Mouse (Mus musculus) hindbrain, embryonic 12.5 days (tissue): ENCODE results near the gene Prss8. TPM values are rescaled to one million over a fixed set of nuclear protein-coding genes. Genes with fewer than 3 reads are reported as not detected.

Source experiments
- ATAC-seq: fragments of 200-750 bp; cut with Nextera tagmentation; 2 replicates; pipeline ENCODE4 v1.8.0; 2017; ENCODE audit warnings: moderate TSS enrichment; ENCODE audit not compliant: low FRiP score
- H3K27ac ChIP-seq: fragments of 300-500 bp; sonication (generic); 2 replicates; pipeline ENCODE4 v1.5.1; 2016; ENCODE audit warnings: mild to moderate bottlenecking
- H3K27me3 ChIP-seq: fragments of 300-500 bp; sonication (generic); 2 replicates; pipeline ENCODE4 v1.6.1; 2016; ENCODE audit warnings: mild to moderate bottlenecking
- H3K36me3 ChIP-seq: fragments of 300-500 bp; sonication (generic); 2 replicates; pipeline ENCODE4 v1.6.1; 2016; ENCODE audit warnings: mild to moderate bottlenecking
- H3K4me1 ChIP-seq: fragments of 300-500 bp; sonication (generic); 2 replicates; pipeline ENCODE4 v1.6.1; 2016
- H3K4me2 ChIP-seq: fragments of 300-500 bp; sonication (generic); replicated peaks from 2 replicates; pipeline ENCODE4 v1.6.1; 2016; ENCODE audit warnings: mild to moderate bottlenecking
- H3K4me3 ChIP-seq: fragments of 300-500 bp; sonication (generic); 2 replicates; pipeline ENCODE4 v1.5.1; 2016; ENCODE audit warnings: mild to moderate bottlenecking
- H3K9ac ChIP-seq: fragments of 300-500 bp; sonication (generic); 2 replicates; pipeline ENCODE4 v1.6.1; 2016; ENCODE audit warnings: mild to moderate bottlenecking, moderate library complexity
- H3K9me3 ChIP-seq: fragments of 300-500 bp; sonication (generic); replicated peaks from 2 replicates; pipeline ENCODE4 v1.6.1; 2016; ENCODE audit warnings: mild to moderate bottlenecking
- WGBS: fragments of 180-500 bp; shearing (Covaris S2); methylation state at CpG from one replicate; pipeline ENCODE4 v1.1.7; 2016; 5-methylcytosine and 5-hydroxymethylcytosine counted together
- polyA plus RNA-seq: library from polyadenylated mRNA; unstranded; fragments of >200 nt; fragmentation: Nextera tagmentation; extraction: Ambion mirVana; gene quantifications from 2 replicates; pipeline ENCODE4 v1.2.1, GENCODE M21; 2016

The Prss8 gene
- polyA plus RNA-seq, 1 experiment from 2014 or later = 7.3 TPM

GRCm38 (mm10) chr7:127885951-127886350, 44.0 kb downstream of the Prss8 start:
- 78% methylated on average over 6 of the region's 6 CpGs for WGBS
- Histone ChIP-seq H3K9ac (no peak overlapping the region), H3K4me2 (no peak overlapping the region), H3K36me3 (peaks cover 99% of the 10 kb centered on the region), H3K27me3 (no peaks in the 10 kb centered on the region), H3K4me3 (no peak overlapping the region), H3K4me1 (peaks cover 18% of the 10 kb centered on the region), H3K9me3 (no peaks in the 10 kb centered on the region), H3K27ac (no peak overlapping the region)
- ATAC-seq = no peak

- H3K9me3 ChIP-seq = no peaks in the 10 kb centered on the region
- no peak for ATAC-seq
- peaks cover 29% of the 10 kb centered on the region for H3K4me1 ChIP-seq
- H3K4me2 ChIP-seq = no peak overlapping the region
- H3K9ac ChIP-seq = no peak overlapping the region
- no peak overlapping the region for H3K27ac ChIP-seq
- 88% methylated on average over 12 of the region's 12 CpGs for WGBS
- no peaks in the 10 kb centered on the region for H3K27me3 ChIP-seq
- no peak overlapping the region for H3K4me3 ChIP-seq
- peaks cover 75% of the 10 kb centered on the region for H3K36me3 ChIP-seq
These were observed 49.5 kb downstream of the Prss8 start for GRCm38 (mm10) chr7:127880431-127880830.

- Histone ChIP-seq H3K4me1 (peaks cover 26% of the 10 kb centered on the region), H3K4me2 (no peak overlapping the region), H3K9ac (no peak overlapping the region), H3K36me3 (peaks cover 65% of the 10 kb centered on the region), H3K27me3 (no peaks in the 10 kb centered on the region), H3K4me3 (no peak overlapping the region), H3K9me3 (no peaks in the 10 kb centered on the region), H3K27ac (no peak overlapping the region)
- no peak for ATAC-seq
- WGBS = 96% methylated on average over 9 of the region's 9 CpGs
These were observed 50.6 kb downstream of the Prss8 start for GRCm38 (mm10) chr7:127879301-127879700.

- Histone ChIP-seq H3K36me3 (peaks cover 46% of the 10 kb centered on the region), H3K4me2 (peak within 1 kb of the TSS; percentile 86), H3K9me3 (no peaks in the 10 kb centered on the region), H3K27me3 (no peaks in the 10 kb centered on the region), H3K4me3 (peak within 1 kb of the TSS; percentile 81), H3K9ac (peak within 1 kb of the TSS; percentile 96), H3K27ac (peak within 1 kb of the TSS; percentile 96), H3K4me1 (peaks cover 31% of the 10 kb centered on the region)
- peak; percentile 61 for ATAC-seq
- under 1% methylated on average over 60 of the region's 60 CpGs for WGBS
These were observed 53.2 kb downstream of the Prss8 start, which contains the start of gene Zfp668 for GRCm38 (mm10) chr7:127876467-127877348. Gene Zfp668 (minus strand): TSS chr7:127876828.

GRCm38 (mm10) chr7:127876041-127876466, 53.9 kb downstream of the Prss8 start, which contains the start of gene Zfp646:
Gene Zfp646 (plus strand): TSS chr7:127876221.
- Histone ChIP-seq H3K36me3 (peaks cover 42% of the 10 kb centered on the region), H3K4me1 (peaks cover 31% of the 10 kb centered on the region), H3K27me3 (no peaks in the 10 kb centered on the region), H3K4me3 (peak within 1 kb of the TSS; percentile 81), H3K27ac (peak within 1 kb of the TSS; percentile 96), H3K9me3 (no peaks in the 10 kb centered on the region), H3K4me2 (peak within 1 kb of the TSS; percentile 86), H3K9ac (peak within 1 kb of the TSS; percentile 96)
- under 1% methylated on average over 41 of the region's 41 CpGs for WGBS
- peak; percentile 89 for ATAC-seq

Other genes with a start within 250 kb of the Prss8 start
- 87.4 and 103 TPM in 2 replicates for gene Bcl7c, start 221.2 kb downstream of the Prss8 start, polyA plus RNA-seq
- 10.2 and 12.4 TPM in 2 replicates for gene Ctf1, start 217.4 kb downstream of the Prss8 start, polyA plus RNA-seq
- 0.21 TPM in 1 of 2 replicates, not detected in the other for gene Ctf2, start 197.9 kb downstream of the Prss8 start, polyA plus RNA-seq
- gene Fbxl19, start 185.6 kb downstream of the Prss8 start, polyA plus RNA-seq = 10.7 and 11.4 TPM in 2 replicates
- gene Orai3, start 160.3 kb downstream of the Prss8 start, polyA plus RNA-seq = 9.6 and 10.0 TPM in 2 replicates
- 19.8 and 23.4 TPM in 2 replicates for gene Setd1a, start 153.4 kb downstream of the Prss8 start, polyA plus RNA-seq
- not detected in 2 replicates for gene Gm49388, start 144.5 kb downstream of the Prss8 start, polyA plus RNA-seq
- gene Hsd3b7, start 129.5 kb downstream of the Prss8 start, polyA plus RNA-seq = 8.6 and 8.8 TPM in 2 replicates
- gene Stx4a, start 105.8 kb downstream of the Prss8 start, polyA plus RNA-seq = 28.1 and 32.1 TPM in 2 replicates
- gene Stx1b, start 105.6 kb downstream of the Prss8 start, polyA plus RNA-seq = 20.0 and 20.5 TPM in 2 replicates
- gene Zfp646, start 53.9 kb downstream of the Prss8 start, polyA plus RNA-seq = 19.7 and 20.9 TPM in 2 replicates
- 37.4 and 37.5 TPM in 2 replicates for gene Zfp668, start 53.3 kb downstream of the Prss8 start, polyA plus RNA-seq
- 0.77 and 0.98 TPM in 2 replicates for gene Prss53, start 39.1 kb downstream of the Prss8 start, polyA plus RNA-seq
- not detected in 2 replicates for gene Gm21974, start 34.6 kb downstream of the Prss8 start, polyA plus RNA-seq
- 64.2 and 66.7 TPM in 2 replicates for gene Vkorc1, start 34.5 kb downstream of the Prss8 start, polyA plus RNA-seq
- gene Bckdk, start 26.0 kb downstream of the Prss8 start, polyA plus RNA-seq = 74.4 and 75.1 TPM in 2 replicates
- gene Kat8, start 17.6 kb downstream of the Prss8 start, polyA plus RNA-seq = 49.6 and 50.9 TPM in 2 replicates
- 10.4 and 12.0 TPM in 2 replicates for gene Prss36, start 16.6 kb upstream of the Prss8 start, polyA plus RNA-seq
- 502 and 538 TPM in 2 replicates for gene Fus, start 37.4 kb upstream of the Prss8 start, polyA plus RNA-seq
- 6.4 and 9.4 TPM in 2 replicates for gene Pycard, start 63.8 kb upstream of the Prss8 start, polyA plus RNA-seq
- 0.15 and 0.59 TPM in 2 replicates for gene Trim72, start 73.8 kb upstream of the Prss8 start, polyA plus RNA-seq
- 0.83 and 0.97 TPM in 2 replicates for gene Itgam, start 132.5 kb upstream of the Prss8 start, polyA plus RNA-seq
- gene Gm49368, start 132.6 kb upstream of the Prss8 start, polyA plus RNA-seq = not detected in 2 replicates
- gene Itgax, start 199.4 kb upstream of the Prss8 start, polyA plus RNA-seq = 0.08 TPM in 1 of 2 replicates, not detected in the other
- gene Itgad, start 224.3 kb upstream of the Prss8 start, polyA plus RNA-seq = not detected in 2 replicates